Mouse (Mus musculus): ENCODE measurements around the gene Efnb2. TPM values are rescaled to one million over a fixed set of nuclear protein-coding genes. Genes with fewer than 3 reads are reported as not detected.

Efnb2 gene
- polyA plus RNA-seq, 2 experiments from 2014 or later, result 0.16 to 0.24 TPM

- no peak for ATAC-seq
These were observed 49.1 kb downstream of the Efnb2 start for GRCm38 (mm10) chr8:8611928-8612327.

- no peak for ATAC-seq
These were observed 51.3 kb downstream of the Efnb2 start for GRCm38 (mm10) chr8:8609791-8610190.

- ATAC-seq, result no peak
These were observed 51.9 kb downstream of the Efnb2 start for GRCm38 (mm10) chr8:8609141-8609540.

- ATAC-seq, result no peak
These were observed 55.4 kb downstream of the Efnb2 start for GRCm38 (mm10) chr8:8605621-8606020.

GRCm38 (mm10) chr8:8603875-8604274, 57.2 kb downstream of the Efnb2 start:
- ATAC-seq, result no peak

GRCm38 (mm10) chr8:8602616-8603461, 58.2 kb downstream of the Efnb2 start:
- no peak for ATAC-seq

GRCm38 (mm10) chr8:8599931-8600330, 61.1 kb downstream of the Efnb2 start:
- no peak for ATAC-seq

- ATAC-seq, result no peak
These were observed 63.6 kb downstream of the Efnb2 start for GRCm38 (mm10) chr8:8597434-8597833.

- ATAC-seq, result no peak
These were observed 65.0 kb downstream of the Efnb2 start for GRCm38 (mm10) chr8:8595831-8596611.

GRCm38 (mm10) chr8:8593812-8594211, 67.2 kb downstream of the Efnb2 start:
- no peak for ATAC-seq

- ATAC-seq, result no peak
These were observed 67.7 kb downstream of the Efnb2 start for GRCm38 (mm10) chr8:8593371-8593770.

- ATAC-seq, result no peak
These were observed 68.7 kb downstream of the Efnb2 start for GRCm38 (mm10) chr8:8592331-8592730.

GRCm38 (mm10) chr8:8583981-8584377, 77.1 kb downstream of the Efnb2 start:
- no peak for ATAC-seq

- ATAC-seq, result no peak
These were observed 77.6 kb downstream of the Efnb2 start for GRCm38 (mm10) chr8:8583290-8583980.

GRCm38 (mm10) chr8:8577770-8578303, 83.2 kb downstream of the Efnb2 start:
- ATAC-seq, result no peak

GRCm38 (mm10) chr8:8576833-8577232, 84.2 kb downstream of the Efnb2 start:
- ATAC-seq, result no peak

- ATAC-seq, result no peak
These were observed 84.8 kb downstream of the Efnb2 start for GRCm38 (mm10) chr8:8576286-8576685.

GRCm38 (mm10) chr8:8574521-8575499, 86.2 kb downstream of the Efnb2 start:
- no peak for ATAC-seq

GRCm38 (mm10) chr8:8572272-8572671, 88.8 kb downstream of the Efnb2 start:
- ATAC-seq, result no peak

- no peak for ATAC-seq
These were observed 89.3 kb downstream of the Efnb2 start for GRCm38 (mm10) chr8:8571625-8572215.

- no peak for ATAC-seq
These were observed 91.8 kb downstream of the Efnb2 start for GRCm38 (mm10) chr8:8569280-8569679.
